Mouse (Mus musculus): ENCODE measurements around the gene Deaf1.

DNA sequence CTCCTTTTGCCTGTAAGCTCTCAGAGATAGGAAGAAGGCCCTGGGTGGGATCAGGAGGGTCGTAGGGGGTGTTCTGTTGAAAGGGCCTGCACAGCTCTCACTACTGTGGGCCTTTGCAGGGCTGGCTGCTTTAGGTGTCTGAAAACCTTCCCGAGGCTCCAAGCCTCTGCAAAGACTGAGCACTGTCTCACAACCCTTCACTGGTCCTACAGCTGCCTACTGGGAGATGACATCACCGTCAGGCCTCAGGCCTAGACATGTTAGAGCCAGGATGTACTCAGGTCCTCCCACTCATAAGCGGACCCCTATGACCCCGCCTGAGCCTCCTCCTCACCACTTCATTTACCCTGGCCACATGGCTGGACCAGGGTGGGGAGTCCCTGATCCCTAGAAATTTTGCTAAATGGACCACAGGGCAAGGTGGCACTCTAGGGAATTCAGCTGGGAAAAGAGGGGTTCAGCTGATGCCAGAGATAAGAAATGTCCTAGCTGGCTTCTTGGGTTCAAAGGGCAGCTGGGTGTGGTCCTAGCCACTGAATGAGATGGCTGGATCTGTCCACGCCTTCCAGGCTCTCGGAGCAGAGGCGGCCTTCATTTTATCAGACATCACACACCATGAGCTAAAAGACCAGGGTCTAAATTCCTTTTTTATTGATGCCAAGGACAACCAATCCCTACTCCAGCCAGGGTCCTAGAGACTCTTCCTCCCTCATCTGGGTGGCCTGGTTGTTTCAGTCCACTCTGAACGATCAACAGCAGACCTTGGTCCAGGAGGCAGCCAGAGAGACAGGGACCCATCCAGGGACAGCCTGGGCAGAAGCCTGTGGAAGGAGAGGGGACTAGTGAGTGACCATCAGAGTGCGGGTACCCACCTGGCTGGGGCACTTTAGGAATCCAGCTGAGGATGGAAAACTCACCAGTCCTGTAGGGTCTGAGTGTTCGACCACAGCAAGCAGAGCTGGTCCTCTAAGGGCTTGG is 49.5 kb downstream of the Deaf1 start:
- no peak for TF ChIP-seq CTCF (IDR thresholded peaks at IDR 0.05; ENCODE audit: control insufficient read depth, insufficient read depth, low read length)
- TF ChIP-seq POLR2A (IDR thresholded peaks at IDR 0.05; ENCODE audit: borderline replicate concordance, control insufficient read depth, low read depth, low read length) = no peak

Data from bone marrow, adult 2 months (tissue).